Mouse (Mus musculus) neutrophil, adult 65 days (primary cell): ENCODE measurements around the gene Cst6. TPM values are rescaled to one million over a fixed set of nuclear protein-coding genes. Genes with fewer than 3 reads are reported as not detected.

Experiments
- total RNA-seq: library from RNA; stranded (reverse); gene quantifications from 2 replicates; pipeline ENCODE4 v1.2.4, GENCODE M21; 2023

The Cst6 gene
- total RNA-seq: not detected in 2 replicates

DNA sequence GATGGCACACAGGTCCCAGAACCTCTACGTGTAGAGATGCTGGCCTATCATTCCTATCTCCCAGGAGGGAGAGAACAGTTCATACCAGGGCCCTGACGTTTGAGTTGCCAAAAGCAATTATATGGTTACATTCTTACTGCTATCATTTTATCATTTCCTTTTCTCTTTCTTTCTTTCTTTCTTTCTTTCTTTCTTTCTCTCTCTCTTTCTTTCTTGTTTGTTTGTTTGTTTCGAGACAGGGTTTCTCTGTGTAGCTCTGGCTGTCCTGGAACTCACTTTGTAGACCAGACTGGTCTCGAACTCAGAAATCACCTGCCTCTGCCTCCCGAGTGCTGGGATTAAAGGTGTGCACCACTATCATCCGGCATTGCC lies at the start of gene Cst6:
Gene Cst6, minus strand, starts transcription at position 73 of the 372 bp plus-strand sequence.

DNA sequence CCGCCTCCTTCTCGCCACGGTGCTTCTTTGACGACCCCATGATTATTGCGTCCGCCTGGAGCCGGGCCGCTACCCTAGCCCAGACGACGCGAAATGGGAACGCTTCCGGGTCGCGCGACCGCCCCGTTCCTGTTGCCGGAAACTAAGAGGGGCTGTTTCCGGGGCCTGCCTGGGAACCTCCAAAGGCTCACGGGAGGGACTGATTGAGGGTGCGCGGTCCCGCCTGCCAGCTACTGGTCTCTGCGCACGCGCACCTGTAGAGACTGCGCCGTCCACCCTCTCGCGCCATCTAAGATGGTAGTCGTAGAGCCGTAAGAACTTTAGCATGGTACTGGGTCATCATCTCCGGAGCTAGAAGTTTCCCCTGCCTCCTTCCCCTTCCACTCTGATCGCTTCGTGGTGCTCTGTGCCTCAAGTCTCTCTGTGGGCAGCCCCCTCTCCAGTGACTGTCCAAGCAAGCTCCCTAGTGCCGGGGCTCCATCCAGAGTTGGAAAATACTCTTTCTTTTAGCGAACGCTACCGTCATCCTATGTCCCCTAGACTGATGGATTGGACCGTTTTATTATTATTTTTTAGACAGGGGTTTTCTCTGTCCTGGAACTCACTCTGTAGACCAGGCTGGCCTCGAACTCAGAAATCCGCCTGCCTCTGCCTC lies 39.3 kb upstream of the Cst6 start, which contains the start of gene Sart1:
Gene Sart1, minus strand, starts transcription at position 116 of the 655 bp plus-strand sequence.

DNA sequence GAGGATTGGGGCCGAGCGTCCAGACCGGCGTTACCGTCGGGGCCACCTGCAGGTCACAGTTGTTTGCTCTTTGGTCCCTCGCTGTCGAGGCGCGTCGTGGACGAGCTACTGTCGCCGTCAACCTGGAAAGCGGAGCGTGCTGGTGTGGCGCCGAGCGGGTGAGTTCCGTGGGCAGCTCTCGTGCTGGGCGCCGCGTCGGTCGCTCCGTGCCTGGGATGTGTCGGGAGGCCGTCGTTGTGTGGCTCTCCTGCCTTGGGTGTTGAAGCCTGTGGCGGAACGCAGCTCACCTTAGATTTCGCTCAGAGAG lies 17.6 kb upstream of the Cst6 start, which contains the start of gene Banf1:
Gene Banf1, minus strand, starts transcription at position 116 of the 307 bp plus-strand sequence.

DNA sequence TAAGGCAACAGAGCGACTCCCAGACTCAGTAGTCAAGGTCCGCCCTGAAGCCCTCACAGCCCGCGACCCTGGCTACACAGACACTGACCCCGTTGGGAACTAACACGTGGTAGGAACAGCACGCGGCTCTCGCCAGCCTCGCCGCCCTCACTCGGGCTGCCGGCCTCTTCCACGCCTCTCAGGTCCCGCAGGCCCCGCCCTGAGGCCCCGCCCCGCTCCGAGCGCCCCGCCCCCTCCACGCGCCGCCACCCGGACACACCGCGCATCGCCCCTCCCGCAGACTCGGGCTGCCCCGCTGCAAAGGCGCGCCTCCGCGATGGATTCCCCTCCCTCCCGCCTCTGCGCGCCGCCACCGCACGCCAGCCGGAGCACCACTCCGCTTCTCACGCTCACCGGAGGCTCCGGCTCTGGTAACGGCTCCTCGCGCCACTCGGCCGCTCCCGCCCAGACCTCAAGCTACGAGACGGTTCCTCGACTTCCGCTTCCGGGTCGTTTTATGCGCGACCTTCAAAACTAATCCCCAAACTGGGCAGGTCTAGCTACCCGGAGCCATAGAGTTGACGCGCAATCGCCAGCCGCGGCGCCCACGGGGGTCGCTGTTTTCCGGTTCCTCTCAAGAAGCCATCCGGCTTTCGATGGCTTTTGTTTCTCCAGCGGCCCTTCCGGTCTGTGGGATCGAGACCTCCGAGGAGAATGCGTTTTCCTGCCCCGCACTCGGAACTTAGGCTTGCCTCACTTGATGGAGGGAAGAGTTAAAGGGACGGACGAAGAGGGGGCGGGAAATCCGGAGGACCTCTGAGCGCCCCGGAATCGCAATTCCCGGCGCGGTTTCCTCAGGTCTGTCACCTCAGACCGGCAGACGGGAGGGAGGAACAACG lies 17.0 kb upstream of the Cst6 start, which contains the start of gene Eif1ad:
Gene Eif1ad, plus strand, starts transcription at position 567 of the 878 bp plus-strand sequence.

DNA sequence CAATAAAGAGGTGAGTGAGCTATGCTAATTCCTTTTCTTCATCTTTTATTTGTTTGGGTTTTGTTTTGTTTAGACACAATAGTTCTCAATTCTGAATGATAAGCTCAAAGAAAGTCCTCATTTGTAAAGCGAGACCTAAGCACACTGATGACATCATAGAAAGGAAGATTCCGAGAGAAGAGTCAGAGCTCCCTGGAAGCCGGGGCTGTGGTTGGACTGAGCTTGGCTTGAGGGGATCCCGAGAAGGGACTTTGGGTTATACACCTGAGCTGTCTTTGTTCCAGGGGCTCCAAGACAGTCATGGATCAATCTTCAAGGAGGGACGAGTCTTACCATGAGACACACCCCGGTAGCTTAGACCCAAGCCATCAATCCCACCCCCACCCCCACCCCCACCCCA lies 13.9 kb downstream of the Cst6 start, which contains the start of gene Catsper1:
Gene Catsper1, plus strand, starts transcription at position 301 of the 400 bp plus-strand sequence.

DNA sequence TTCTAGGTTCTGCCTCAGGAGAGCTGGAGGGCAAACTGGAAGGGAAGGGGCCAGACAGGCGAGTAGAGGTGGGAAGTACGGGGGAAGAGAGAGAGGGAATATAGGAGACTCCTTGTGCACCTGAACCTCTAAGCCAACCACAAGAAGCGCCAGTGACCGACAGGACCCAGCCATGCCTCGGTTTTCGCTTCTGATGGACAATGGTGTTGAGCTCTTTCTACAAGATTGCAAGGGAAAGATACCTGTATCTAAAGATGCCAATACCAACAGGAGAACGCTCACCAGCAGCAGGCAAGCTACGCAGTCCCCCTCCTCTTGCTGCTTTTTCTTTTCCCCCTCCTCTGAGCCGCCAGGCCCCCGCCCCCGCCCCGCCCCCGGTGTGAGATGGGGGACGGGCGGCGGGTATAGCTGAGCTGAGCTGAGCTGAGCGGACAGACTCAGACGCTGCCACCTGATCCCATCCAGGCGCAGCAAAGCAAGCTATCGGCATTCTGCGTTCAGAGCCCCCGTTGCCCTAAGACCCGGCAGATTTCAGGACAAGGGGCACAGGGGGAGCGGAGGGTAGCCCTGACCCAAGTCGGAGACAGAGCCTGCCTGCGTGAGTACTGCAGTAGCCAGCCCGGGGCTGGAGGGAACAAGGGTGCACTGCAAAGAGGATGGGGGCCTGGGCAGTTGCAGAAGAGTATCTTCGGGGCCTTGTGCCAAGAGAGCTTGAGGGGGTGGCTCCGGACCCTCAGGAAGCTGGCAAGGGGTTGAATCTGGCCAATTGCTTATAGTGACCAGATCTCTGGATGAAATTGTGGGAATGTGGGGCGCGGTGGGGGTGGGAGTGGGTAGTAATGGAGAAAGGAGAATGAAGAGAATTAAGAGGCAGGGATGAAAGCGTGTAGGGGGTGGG lies 51.2 kb downstream of the Cst6 start, which contains the start of gene Gal3st3:
Gene Gal3st3, plus strand, starts transcription at position 429 of the 898 bp plus-strand sequence.

DNA sequence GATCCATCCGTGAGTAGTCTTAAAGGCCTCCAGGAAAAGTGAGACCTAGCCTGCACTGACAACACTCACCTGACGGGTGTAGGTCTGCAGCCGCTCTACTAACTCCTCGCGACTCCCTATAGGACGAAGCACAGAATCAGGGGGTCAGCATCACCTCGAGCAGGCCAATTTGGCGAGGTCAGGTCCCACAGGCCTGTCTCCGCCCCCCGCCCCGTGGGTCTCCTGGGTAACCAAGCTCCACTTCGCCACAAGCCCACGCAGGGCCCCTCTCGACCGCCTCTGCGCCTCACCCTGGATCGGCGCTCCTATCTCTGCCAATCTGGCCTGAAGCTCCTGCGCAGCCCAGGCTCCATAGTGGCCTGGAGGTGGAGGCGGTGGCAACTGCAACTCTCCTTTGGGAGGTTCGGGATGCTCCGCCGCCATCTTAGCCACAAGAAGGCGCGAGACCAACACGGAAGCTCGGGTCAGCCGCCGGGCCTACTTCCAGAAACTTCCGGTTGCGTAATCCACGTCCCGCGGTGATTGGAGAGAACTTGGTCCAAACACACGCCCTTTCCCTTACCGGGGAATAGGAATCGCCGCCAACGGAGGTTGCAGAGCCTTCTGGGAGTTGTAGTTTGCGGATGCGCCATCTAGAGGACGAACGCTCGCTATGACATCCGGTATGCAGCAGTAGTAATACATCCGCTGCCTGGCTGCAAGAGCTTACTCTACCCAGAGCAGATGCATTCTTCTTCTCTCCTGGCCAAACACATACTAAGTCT lies 54.2 kb downstream of the Cst6 start, which contains the start of gene Sf3b2:
Gene Sf3b2, minus strand, starts transcription at position 484 of the 764 bp plus-strand sequence.

Other genes starting within 250 kb of the Cst6 start
- gene Rab1b, start 242.5 kb downstream of the Cst6 start, total RNA-seq: 130 and 138 TPM in 2 replicates
- 10.9 and 15.3 TPM in 2 replicates for gene Klc2, start 231.0 kb downstream of the Cst6 start, total RNA-seq
- 101 and 135 TPM in 2 replicates for gene Pacs1, start 76.5 kb downstream of the Cst6 start, total RNA-seq
- 206 and 260 TPM in 2 replicates for gene Sf3b2, start 54.1 kb downstream of the Cst6 start, total RNA-seq
- gene Gal3st3, start 51.2 kb downstream of the Cst6 start, total RNA-seq: not detected in 2 replicates
- gene Catsper1, start 13.8 kb downstream of the Cst6 start, total RNA-seq: not detected in 2 replicates
- gene Eif1ad, start 17.2 kb upstream of the Cst6 start, total RNA-seq: 25.6 and 30.1 TPM in 2 replicates
- gene Banf1, start 17.6 kb upstream of the Cst6 start, total RNA-seq: 53.8 TPM in 2 replicates
- gene Sart1, start 39.1 kb upstream of the Cst6 start, total RNA-seq: 131 and 134 TPM in 2 replicates
- gene Tsga10ip, start 53.0 kb upstream of the Cst6 start, total RNA-seq: 0.95 TPM in 1 of 2 replicates, not detected in the other
- 102 and 116 TPM in 2 replicates for gene Drap1, start 75.4 kb upstream of the Cst6 start, total RNA-seq
- gene AI837181, start 75.6 kb upstream of the Cst6 start, total RNA-seq: 30.0 and 39.2 TPM in 2 replicates
- gene Fosl1, start 98.0 kb upstream of the Cst6 start, total RNA-seq: 73.4 and 88.0 TPM in 2 replicates
- gene Ccdc85b, start 108.3 kb upstream of the Cst6 start, total RNA-seq: 0.98 and 1.6 TPM in 2 replicates
- gene Fibp, start 111.0 kb upstream of the Cst6 start, total RNA-seq: 48.7 and 54.0 TPM in 2 replicates
- 0.51 TPM in 1 of 2 replicates, not detected in the other for gene Ctsw, start 118.9 kb upstream of the Cst6 start, total RNA-seq
- gene Efemp2, start 124.4 kb upstream of the Cst6 start, total RNA-seq: 0.79 TPM in 1 of 2 replicates, not detected in the other
- gene Mus81, start 138.8 kb upstream of the Cst6 start, total RNA-seq: 11.7 and 16.5 TPM in 2 replicates
- gene Cfl1, start 140.9 kb upstream of the Cst6 start, total RNA-seq: 1,517 and 1,622 TPM in 2 replicates
- gene 1700020D05Rik, start 154.2 kb upstream of the Cst6 start, total RNA-seq: not detected in 2 replicates
- gene Snx32, start 161.0 kb upstream of the Cst6 start, total RNA-seq: 1.5 and 2.2 TPM in 2 replicates
- gene Ovol1, start 211.1 kb upstream of the Cst6 start, total RNA-seq: 0.16 TPM in 1 of 2 replicates, not detected in the other
- gene Ap5b1, start 218.5 kb upstream of the Cst6 start, total RNA-seq: 59.9 and 83.2 TPM in 2 replicates